Mouse (Mus musculus) limb, embryonic 10.5 days (tissue): ENCODE data around the gene Cadm3. TPM values are rescaled to one million over a fixed set of nuclear protein-coding genes. Genes with fewer than 3 reads are reported as not detected.

Source experiments
- DNase-seq: peaks from one replicate; pipeline ENCODE4 v3.0.0-alpha.2; 2017; ENCODE audit warnings: low spot score
- H3K27ac ChIP-seq: fragments of 300-500 bp; sonication (generic); 2 replicates; pipeline ENCODE4 v1.5.1; 2016; ENCODE audit warnings: mild to moderate bottlenecking
- H3K27me3 ChIP-seq: fragments of 300-500 bp; sonication (generic); 2 replicates; pipeline ENCODE4 v1.6.1; 2016; ENCODE audit warnings: low read depth, mild to moderate bottlenecking; ENCODE audit not compliant: poor library complexity, severe bottlenecking
- H3K36me3 ChIP-seq: fragments of 300-500 bp; sonication (generic); 2 replicates; pipeline ENCODE4 v1.6.1; 2016; ENCODE audit warnings: mild to moderate bottlenecking, moderate library complexity
- H3K4me1 ChIP-seq: fragments of 300-500 bp; sonication (generic); 2 replicates; pipeline ENCODE4 v1.6.1; 2016
- H3K4me3 ChIP-seq: fragments of 300-500 bp; sonication (generic); 2 replicates; pipeline ENCODE4 v1.5.1; 2016; ENCODE audit warnings: mild to moderate bottlenecking, moderate library complexity
- H3K9me3 ChIP-seq: fragments of 300-500 bp; sonication (generic); replicated peaks from 2 replicates; pipeline ENCODE4 v1.6.1; 2016; ENCODE audit warnings: mild to moderate bottlenecking
- WGBS: fragments of 180-500 bp; shearing (Covaris S2); methylation state at CpG from one replicate; pipeline ENCODE4 v1.1.7; 2016; 5-methylcytosine and 5-hydroxymethylcytosine counted together
- polyA plus RNA-seq: library from polyadenylated mRNA; unstranded; fragments of >200 nt; fragmentation: Nextera tagmentation; extraction: Ambion mirVana; gene quantifications from 2 replicates; pipeline ENCODE4 v1.2.1, GENCODE M21; 2016

Gene Cadm3
- polyA plus RNA-seq, 1 experiment from 2014 or later, result 0.29 TPM

GRCm38 (mm10) chr1:173370456-173370855 lies 3.0 kb upstream of the Cadm3 start:
- Histone ChIP-seq H3K4me3 (no peak overlapping the region), H3K27me3 (peaks cover 52% of the 10 kb centered on the region), H3K9me3 (no peaks in the 10 kb centered on the region), H3K4me1 (peaks cover 23% of the 10 kb centered on the region), H3K27ac (no peak overlapping the region), H3K36me3 (no peaks in the 10 kb centered on the region)
- WGBS, result 77% methylated on average over 6 of the region's 6 CpGs
- no peak for DNase-seq

DNA sequence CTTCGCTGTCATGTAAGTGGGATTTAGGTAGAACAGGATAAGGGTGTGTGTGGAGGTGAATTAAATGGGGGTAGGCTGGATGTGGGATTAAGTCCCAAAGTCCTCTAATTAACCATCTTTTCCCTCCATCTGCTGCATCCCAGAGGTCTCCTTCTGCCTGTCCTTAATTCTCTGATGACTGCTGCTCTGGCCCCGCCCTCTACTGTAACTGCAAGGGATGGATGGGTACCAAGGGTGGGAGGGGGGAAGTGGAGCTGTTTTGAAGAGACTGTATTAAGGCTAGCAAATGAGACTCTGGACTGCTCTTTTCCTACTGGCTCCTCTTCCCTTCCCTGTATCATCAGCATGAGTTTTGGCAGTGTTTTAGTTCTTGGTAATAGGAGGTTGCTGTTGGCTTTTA lies 2.1 kb upstream of the Cadm3 start:
- WGBS, result 60% methylated on average over 2 of the region's 2 CpGs
- Histone ChIP-seq H3K27me3 (peaks cover 60% of the 10 kb centered on the region), H3K36me3 (no peaks in the 10 kb centered on the region), H3K4me1 (peaks cover 23% of the 10 kb centered on the region), H3K9me3 (no peaks in the 10 kb centered on the region), H3K4me3 (no peak overlapping the region), H3K27ac (no peak overlapping the region)
- no peak for DNase-seq

- no peaks in the 10 kb centered on the region for H3K36me3 ChIP-seq
- peaks cover 23% of the 10 kb centered on the region for H3K4me1 ChIP-seq
- DNase-seq, result no peak
- peak overlapping the region; percentile 66 for H3K4me3 ChIP-seq
- no peak overlapping the region; the same call in 1 of the 2 replicates for H3K27ac ChIP-seq
- H3K9me3 ChIP-seq, result no peaks in the 10 kb centered on the region
- WGBS, result under 1% methylated on average over 31 of the region's 31 CpGs
- H3K27me3 ChIP-seq, result peaks cover 60% of the 10 kb centered on the region
Observed at GRCm38 (mm10) chr1:173366701-173367355, 667 bp downstream of the Cadm3 start.

DNA sequence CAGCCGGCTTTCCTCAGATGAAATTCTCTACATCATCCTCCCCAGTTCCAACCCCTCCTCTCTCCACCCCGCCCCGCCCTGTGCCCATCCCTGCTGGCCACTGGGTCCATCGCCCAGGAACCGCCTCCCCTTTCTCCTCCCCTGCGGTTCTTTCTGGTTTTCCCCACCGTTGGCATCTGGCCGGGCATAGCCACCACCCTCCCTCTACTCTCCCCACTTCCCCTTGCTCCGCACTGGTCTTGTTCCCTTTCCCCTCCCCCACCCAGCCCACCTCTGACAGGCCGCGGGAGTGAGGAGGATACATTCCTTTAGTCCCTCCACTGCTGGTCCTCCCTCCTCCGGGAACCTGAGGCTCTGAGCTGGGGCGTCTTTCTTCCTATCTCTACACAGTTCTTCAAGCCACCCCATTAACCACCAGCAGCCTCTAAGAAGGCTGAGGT lies 1.5 kb downstream of the Cadm3 start:
- under 1% methylated on average over 13 of the region's 13 CpGs for WGBS
- peaks cover 23% of the 10 kb centered on the region for H3K4me1 ChIP-seq
- H3K36me3 ChIP-seq, result no peaks in the 10 kb centered on the region
- H3K27ac ChIP-seq, result no peak overlapping the region
- DNase-seq, result no peak
- peaks cover 60% of the 10 kb centered on the region for H3K27me3 ChIP-seq
- H3K4me3 ChIP-seq, result peak overlapping the region; percentile 66
- H3K9me3 ChIP-seq, result no peaks in the 10 kb centered on the region

DNA sequence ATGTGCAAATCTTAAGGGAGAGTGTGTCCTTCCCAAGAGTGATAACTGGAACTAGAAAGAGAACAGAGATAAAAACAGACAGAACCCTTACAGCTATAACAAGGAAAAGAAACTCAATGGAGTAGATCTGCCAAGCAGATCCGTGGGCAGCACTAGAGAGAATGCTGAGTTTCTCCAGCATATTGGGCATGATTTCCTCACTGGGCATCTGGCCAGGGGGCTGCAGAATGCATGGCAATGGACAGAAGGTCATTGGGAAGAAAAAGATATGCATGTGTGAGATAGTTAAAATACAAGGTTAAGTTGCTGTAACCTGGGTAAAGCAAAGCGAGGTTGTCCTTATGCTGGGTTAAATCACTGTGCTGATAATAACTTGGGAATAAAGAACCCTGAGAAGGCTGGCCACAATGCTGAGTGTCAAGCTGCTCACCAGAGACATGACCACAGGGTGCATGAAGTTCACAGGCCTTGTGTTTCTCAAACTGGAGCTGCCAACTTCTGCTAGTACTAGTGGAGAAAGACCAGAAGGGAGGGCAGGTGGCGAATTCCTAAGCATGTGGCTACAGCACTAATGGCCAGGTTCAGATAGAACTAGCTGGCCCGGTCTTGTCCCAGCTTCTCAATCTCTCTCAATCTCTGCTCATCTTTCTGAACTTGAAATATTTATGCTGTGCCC lies 3.2 kb downstream of the Cadm3 start:
- 83% methylated on average over 4 of the region's 4 CpGs for WGBS
- H3K27me3 ChIP-seq, result peaks cover 46% of the 10 kb centered on the region
- peaks cover 23% of the 10 kb centered on the region for H3K4me1 ChIP-seq
- no peak for DNase-seq
- no peak overlapping the region for H3K4me3 ChIP-seq
- H3K27ac ChIP-seq, result no peak overlapping the region
- no peaks in the 10 kb centered on the region for H3K36me3 ChIP-seq
- H3K9me3 ChIP-seq, result no peaks in the 10 kb centered on the region

DNA sequence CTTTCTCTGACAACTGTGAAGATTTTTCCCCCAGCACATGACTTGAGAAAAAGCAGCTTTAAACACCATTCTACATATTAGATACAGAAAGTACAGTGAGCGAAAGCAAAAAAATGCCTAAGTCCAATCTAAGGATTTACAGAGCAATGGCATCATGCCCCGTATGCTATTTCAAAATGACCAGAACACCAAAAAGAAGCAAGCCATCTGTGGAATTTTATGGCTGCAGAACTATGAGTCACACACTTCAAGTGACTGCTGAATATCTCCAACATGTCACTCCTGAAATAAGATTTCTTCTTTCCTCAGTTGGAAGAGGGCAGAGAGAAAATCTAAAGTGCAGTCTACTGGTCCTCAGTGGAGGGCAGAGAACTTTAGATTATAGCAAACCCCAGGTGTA lies 4.1 kb downstream of the Cadm3 start:
- H3K27ac ChIP-seq, result no peak overlapping the region
- DNase-seq, result no peak
- no peaks in the 10 kb centered on the region for H3K36me3 ChIP-seq
- peaks cover 23% of the 10 kb centered on the region for H3K4me1 ChIP-seq
- WGBS, result 90% methylated on average over 2 of the region's 2 CpGs
- H3K27me3 ChIP-seq, result peaks cover 38% of the 10 kb centered on the region
- H3K9me3 ChIP-seq, result no peaks in the 10 kb centered on the region
- H3K4me3 ChIP-seq, result no peak overlapping the region

GRCm38 (mm10) chr1:173361651-173362050 lies 5.8 kb downstream of the Cadm3 start:
- WGBS, result 34% methylated on average over 6 of the region's 6 CpGs
- Histone ChIP-seq H3K27me3 (peaks cover 20% of the 10 kb centered on the region), H3K4me3 (no peak overlapping the region), H3K4me1 (peaks cover 9% of the 10 kb centered on the region), H3K9me3 (no peaks in the 10 kb centered on the region), H3K27ac (no peak overlapping the region), H3K36me3 (no peaks in the 10 kb centered on the region)
- DNase-seq, result peak; percentile 77

GRCm38 (mm10) chr1:173359590-173360290 lies 7.8 kb downstream of the Cadm3 start:
- no peak for DNase-seq
- Histone ChIP-seq H3K27me3 (peaks cover under 1% of the 10 kb centered on the region; the same call in 1 of the 2 replicates), H3K4me1 (peaks cover 8% of the 10 kb centered on the region), H3K9me3 (no peaks in the 10 kb centered on the region), H3K4me3 (no peak overlapping the region), H3K36me3 (no peaks in the 10 kb centered on the region), H3K27ac (no peak overlapping the region)
- 76% methylated on average over 4 of the region's 4 CpGs for WGBS

DNA sequence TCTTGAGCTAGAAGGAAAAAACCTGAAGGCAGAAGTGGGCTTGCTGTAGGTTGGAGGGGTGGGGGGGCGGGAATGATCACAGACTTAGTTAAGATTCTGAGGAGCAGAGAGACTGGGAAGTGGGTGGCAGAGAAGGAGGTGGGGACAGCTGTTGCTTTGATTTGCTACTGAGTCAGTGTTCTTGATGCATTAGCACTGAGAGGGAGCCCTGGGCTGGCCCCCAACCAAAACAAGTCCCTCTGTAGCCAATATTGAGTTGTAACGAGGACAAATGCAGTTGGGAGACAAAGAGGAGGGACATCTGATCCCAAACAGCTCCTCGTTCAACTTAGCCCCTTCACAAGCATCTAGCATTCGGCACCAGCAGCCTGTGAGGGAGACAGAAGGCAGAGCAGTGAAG lies 9.7 kb downstream of the Cadm3 start:
- no peaks in the 10 kb centered on the region for H3K9me3 ChIP-seq
- no peaks in the 10 kb centered on the region for H3K27me3 ChIP-seq
- H3K36me3 ChIP-seq, result no peaks in the 10 kb centered on the region
- H3K27ac ChIP-seq, result no peak overlapping the region
- H3K4me3 ChIP-seq, result no peak overlapping the region
- DNase-seq, result no peak
- H3K4me1 ChIP-seq, result peaks cover 8% of the 10 kb centered on the region
- 53% methylated on average over 4 of the region's 4 CpGs for WGBS

GRCm38 (mm10) chr1:173356699-173357098 lies 10.8 kb downstream of the Cadm3 start:
- Histone ChIP-seq H3K27me3 (no peaks in the 10 kb centered on the region), H3K4me1 (peaks cover 8% of the 10 kb centered on the region), H3K27ac (no peak overlapping the region), H3K36me3 (no peaks in the 10 kb centered on the region), H3K9me3 (no peaks in the 10 kb centered on the region), H3K4me3 (no peak overlapping the region)
- WGBS, result 80% methylated on average over 2 of the region's 2 CpGs
- no peak for DNase-seq

- 85% methylated on average over 7 of the region's 7 CpGs for WGBS
- Histone ChIP-seq H3K9me3 (no peaks in the 10 kb centered on the region), H3K4me3 (no peak overlapping the region), H3K27me3 (no peaks in the 10 kb centered on the region), H3K4me1 (peaks cover 12% of the 10 kb centered on the region), H3K27ac (no peak overlapping the region), H3K36me3 (no peaks in the 10 kb centered on the region)
- no peak for DNase-seq
Observed at GRCm38 (mm10) chr1:173355107-173355846, 12.2 kb downstream of the Cadm3 start.

DNA sequence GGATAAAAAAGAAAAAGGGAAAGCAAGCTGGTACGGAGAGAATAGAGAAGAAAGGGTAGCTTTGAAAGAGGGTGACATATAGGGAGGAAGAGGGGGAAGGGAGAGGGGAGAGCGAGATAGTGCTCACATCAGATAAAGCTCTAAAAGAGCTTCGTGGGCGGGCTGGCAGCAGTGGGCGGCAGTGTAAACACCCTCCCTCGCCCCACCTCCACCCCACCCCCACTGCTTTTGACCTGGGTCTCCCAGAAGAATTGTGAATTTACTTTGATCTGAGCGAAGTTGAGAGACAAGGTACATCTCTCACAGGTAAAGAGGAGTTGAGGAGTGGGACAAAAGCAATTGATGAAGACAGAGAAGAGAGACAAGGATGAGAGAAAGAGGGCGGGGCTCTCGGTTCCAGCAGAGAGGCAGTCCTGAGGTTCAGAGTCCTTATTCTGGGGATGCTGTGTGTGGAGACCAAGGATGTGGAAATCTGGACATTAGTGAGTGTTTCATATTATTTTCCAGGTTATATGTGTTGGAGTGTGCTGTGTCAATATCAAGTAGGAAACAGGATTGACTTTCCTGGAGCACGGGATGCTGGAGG lies 17.0 kb downstream of the Cadm3 start, which contains the start of gene Aim2:
Gene Aim2, plus strand, starts transcription at position 508 of the 586 bp plus-strand sequence.
- H3K27ac ChIP-seq, result peak within 1 kb of the TSS; percentile 63
- peaks cover 13% of the 10 kb centered on the region for H3K4me1 ChIP-seq
- peak within 1 kb of the TSS; percentile 40 for H3K4me3 ChIP-seq
- H3K27me3 ChIP-seq, result no peaks in the 10 kb centered on the region
- no peaks in the 10 kb centered on the region for H3K9me3 ChIP-seq
- H3K36me3 ChIP-seq, result no peaks in the 10 kb centered on the region
- DNase-seq, result no peak
- 14% methylated on average over 10 of the region's 10 CpGs for WGBS
